Mouse (Mus musculus): ENCODE results near the gene Zfp706. TPM values are rescaled to one million over a fixed set of nuclear protein-coding genes. Genes with fewer than 3 reads are reported as not detected.
"Not testable (repeated sequence)": the region's sequence is repeated elsewhere in the genome, so short reads cannot be mapped to it uniquely, and the experiment has no call there.

Zfp706 gene
- polyA plus RNA-seq, 1 experiment = 165 TPM

DNA sequence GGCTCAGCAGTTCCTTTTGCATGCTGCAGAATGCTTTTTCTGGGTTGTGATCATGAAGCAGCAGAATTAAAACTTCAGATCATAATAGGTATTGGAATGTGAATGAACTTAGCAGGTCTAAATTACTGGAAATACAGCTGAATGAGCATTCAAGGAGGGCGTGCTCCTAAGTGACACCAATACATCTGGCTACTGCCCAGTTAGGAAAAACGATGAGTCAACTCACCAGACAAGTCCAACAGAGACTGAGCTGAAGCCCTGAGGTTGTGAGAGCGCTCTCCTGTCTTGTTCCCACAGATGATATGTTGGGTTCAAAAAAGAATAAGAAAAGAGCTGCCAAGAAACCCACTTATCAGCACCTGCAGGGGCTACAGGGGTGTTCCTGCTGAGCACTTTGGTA is 11.9 kb upstream of the Zfp706 start:
- Histone ChIP-seq H3K4me3 (ENCODE audit: insufficient read depth, low read length) (no peak overlapping the region), H3K27ac (ENCODE audit: insufficient read depth, low read length) (no peak overlapping the region), H3K4me1 (ENCODE audit: control insufficient read depth, insufficient read depth, low read length) (no peaks in the 10 kb centered on the region)
- no peak for TF ChIP-seq POLR2A (IDR thresholded peaks at IDR 0.05; ENCODE audit: low read depth, low read length)
- TF ChIP-seq CTCF (IDR thresholded peaks at IDR 0.05; ENCODE audit: borderline replicate concordance, insufficient read depth, low read length) = no peak

- Histone ChIP-seq H3K4me3 (ENCODE audit: insufficient read depth, low read length) (no peak overlapping the region), H3K27ac (ENCODE audit: insufficient read depth, low read length) (no peak overlapping the region), H3K4me1 (ENCODE audit: control insufficient read depth, insufficient read depth, low read length) (0 out of 2 replicates have a peak, but pooled peaks cover 2% of the 10 kb centered on the region)
- TF ChIP-seq POLR2A (IDR thresholded peaks at IDR 0.05; ENCODE audit: low read depth, low read length) (no peak), CTCF (IDR thresholded peaks at IDR 0.05; ENCODE audit: borderline replicate concordance, insufficient read depth, low read length) (no peak)
Measured at GRCm38 (mm10) chr15:37011897-37012296, 4.3 kb upstream of the Zfp706 start.

DNA sequence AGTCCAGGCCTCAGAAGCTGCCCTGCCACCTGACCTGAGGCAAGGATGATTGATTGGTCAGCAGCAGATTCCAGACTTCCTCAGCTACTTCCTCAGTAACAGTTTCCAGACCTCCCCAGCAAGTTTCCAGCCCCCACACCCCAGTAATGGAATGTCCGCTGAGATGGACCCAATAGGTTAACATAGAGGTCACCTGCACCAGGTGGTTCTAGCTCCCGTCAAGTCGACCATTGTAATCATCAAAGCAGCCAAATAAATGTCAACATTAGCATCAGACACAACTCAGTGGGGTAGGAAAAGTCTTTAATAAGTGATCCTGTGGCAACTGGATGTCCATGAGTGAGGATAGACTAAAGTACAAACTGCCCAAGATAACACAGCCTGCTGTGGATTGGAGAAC is 3.7 kb upstream of the Zfp706 start:
- H3K4me3 ChIP-seq (ENCODE audit: insufficient read depth, low read length) = no peak overlapping the region
- no peak for TF ChIP-seq POLR2A (IDR thresholded peaks at IDR 0.05; ENCODE audit: low read depth, low read length)
- no peak for TF ChIP-seq CTCF (IDR thresholded peaks at IDR 0.05; ENCODE audit: borderline replicate concordance, insufficient read depth, low read length)
- 0 out of 2 replicates have a peak, but pooled peaks cover 2% of the 10 kb centered on the region for H3K4me1 ChIP-seq (ENCODE audit: control insufficient read depth, insufficient read depth, low read length)
- H3K27ac ChIP-seq (ENCODE audit: insufficient read depth, low read length) = no peak overlapping the region

DNA sequence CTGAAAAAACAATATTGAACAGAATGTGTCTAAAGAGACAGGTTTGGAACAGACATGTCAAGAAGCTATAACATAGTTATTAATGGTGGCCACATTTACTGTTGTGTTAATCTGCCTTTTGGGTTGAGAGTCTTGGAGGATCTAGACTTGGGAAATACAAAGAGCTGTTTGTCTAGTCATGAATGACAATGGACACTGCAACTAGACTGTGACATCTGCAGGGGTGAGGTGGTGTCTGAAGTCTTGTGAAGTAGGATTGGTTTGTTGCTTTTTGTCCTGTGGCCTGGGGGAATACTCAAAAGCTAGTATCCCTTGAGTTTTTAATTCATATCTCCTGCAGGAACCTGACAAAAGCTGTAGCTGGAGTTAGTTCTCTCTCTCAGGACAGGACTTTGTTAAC is 973 bp upstream of the Zfp706 start:
- Histone ChIP-seq H3K4me1 (ENCODE audit: control insufficient read depth, insufficient read depth, low read length) (0 out of 2 replicates have a peak, but pooled peaks cover 4% of the 10 kb centered on the region), H3K4me3 (ENCODE audit: insufficient read depth, low read length) (no peak overlapping the region), H3K27ac (ENCODE audit: insufficient read depth, low read length) (no peak overlapping the region)
- no peak for TF ChIP-seq CTCF (IDR thresholded peaks at IDR 0.05; ENCODE audit: borderline replicate concordance, insufficient read depth, low read length)

DNA sequence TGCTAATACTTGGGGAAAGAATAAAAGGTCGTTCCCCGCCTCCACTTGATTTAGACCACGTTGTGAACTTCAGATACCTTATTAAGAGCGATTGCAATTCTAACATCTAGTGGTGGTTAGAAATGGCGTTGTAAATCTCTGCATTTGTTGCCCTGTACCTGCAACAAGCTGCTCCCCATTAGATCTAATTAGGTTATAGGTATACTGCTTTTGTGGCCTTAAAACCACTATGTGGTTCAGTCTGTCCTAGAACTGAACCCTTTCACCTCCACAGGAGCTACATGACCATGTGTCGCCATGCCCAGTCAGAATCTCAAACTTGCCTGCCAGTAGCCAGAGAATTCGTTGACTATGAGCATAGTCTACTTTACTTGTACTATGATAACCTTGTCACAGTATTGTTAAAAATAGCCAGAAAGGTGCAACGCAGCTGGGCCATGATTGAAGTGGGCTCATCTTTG is 416 bp upstream of the Zfp706 start:
- Histone ChIP-seq H3K4me3 (ENCODE audit: insufficient read depth, low read length) (peak overlapping the region; percentile 70), H3K4me1 (ENCODE audit: control insufficient read depth, insufficient read depth, low read length) (0 out of 2 replicates have a peak, but pooled peaks cover 4% of the 10 kb centered on the region), H3K27ac (ENCODE audit: insufficient read depth, low read length) (peak overlapping the region; percentile 71)
- TF ChIP-seq CTCF (IDR thresholded peaks at IDR 0.05; ENCODE audit: borderline replicate concordance, insufficient read depth, low read length) (no peak), POLR2A (IDR thresholded peaks at IDR 0.05; ENCODE audit: low read depth, low read length) (peak; percentile 34; the same call in 1 of the 2 replicates)

DNA sequence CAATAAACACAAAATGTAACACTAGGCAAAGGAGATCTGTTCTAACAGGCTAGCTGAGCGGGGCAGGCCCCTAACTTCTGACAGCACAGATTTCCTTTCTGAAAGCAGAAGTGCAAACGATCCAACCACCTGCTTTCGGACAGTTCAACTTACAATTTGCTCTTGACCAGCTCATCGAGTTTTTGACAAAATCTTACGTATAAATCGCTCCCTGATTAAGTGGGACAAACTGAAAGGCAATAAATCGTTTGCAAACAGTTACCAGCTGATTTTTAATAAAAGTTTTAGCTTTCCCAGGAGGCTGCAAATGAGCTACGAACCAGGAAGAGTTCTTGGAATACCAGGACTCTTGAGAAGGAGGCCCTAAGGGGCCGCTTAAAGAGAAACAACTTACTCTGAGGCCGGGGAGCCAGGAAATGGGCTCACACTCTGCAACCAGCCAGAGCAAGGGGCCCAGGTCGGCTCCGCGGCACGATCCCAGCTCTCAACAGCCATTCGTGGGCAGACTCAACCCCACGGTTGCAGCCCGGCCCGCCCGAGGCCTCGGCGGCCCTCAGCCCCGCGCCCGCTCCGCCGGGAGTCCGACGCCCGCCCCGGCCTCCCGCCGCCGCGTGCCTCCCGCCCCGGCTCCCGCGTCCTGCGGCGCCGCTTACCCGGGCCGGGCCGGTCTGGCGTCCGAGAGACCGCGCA is 953 bp downstream of the Zfp706 start:
- TF ChIP-seq CTCF (IDR thresholded peaks at IDR 0.05; ENCODE audit: borderline replicate concordance, insufficient read depth, low read length) (no peak), POLR2A (IDR thresholded peaks at IDR 0.05; ENCODE audit: low read depth, low read length) (no peak)
- peak overlapping the region; percentile 88 for H3K4me3 ChIP-seq (ENCODE audit: insufficient read depth, low read length)
- 0 out of 2 replicates have a peak, but pooled peaks cover 4% of the 10 kb centered on the region for H3K4me1 ChIP-seq (ENCODE audit: control insufficient read depth, insufficient read depth, low read length)
- peak overlapping the region; percentile 84 for H3K27ac ChIP-seq (ENCODE audit: insufficient read depth, low read length)

- Histone ChIP-seq H3K4me1 (ENCODE audit: control insufficient read depth, insufficient read depth, low read length) (0 out of 2 replicates have a peak, but pooled peaks cover 4% of the 10 kb centered on the region), H3K27ac (ENCODE audit: insufficient read depth, low read length) (peak overlapping the region; percentile 84), H3K4me3 (ENCODE audit: insufficient read depth, low read length) (peak overlapping the region; percentile 88)
- TF ChIP-seq POLR2A (IDR thresholded peaks at IDR 0.05; ENCODE audit: low read depth, low read length) = no peak
- no peak for TF ChIP-seq CTCF (IDR thresholded peaks at IDR 0.05; ENCODE audit: borderline replicate concordance, insufficient read depth, low read length)
Measured at GRCm38 (mm10) chr15:37005793-37006474, 1.6 kb downstream of the Zfp706 start.

DNA sequence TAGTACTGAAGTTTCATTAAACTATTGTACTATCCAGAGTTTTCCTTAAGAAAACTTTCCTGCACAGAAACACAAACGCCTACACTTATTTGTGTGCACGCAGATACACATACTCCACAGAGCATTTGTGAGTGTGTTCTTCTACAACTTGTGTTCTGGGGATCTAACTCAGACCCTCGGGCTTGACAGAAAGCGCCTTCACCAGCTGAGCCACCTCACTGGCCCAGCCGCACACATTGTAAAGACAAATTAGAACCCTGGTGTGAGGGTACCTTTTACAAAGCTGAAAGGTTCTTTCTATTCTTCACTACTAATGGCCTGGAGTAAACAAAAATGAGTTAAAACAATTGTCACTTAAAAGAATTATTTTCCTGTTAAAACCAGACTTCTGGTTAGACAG is 2.7 kb downstream of the Zfp706 start:
- no peak for TF ChIP-seq POLR2A (IDR thresholded peaks at IDR 0.05; ENCODE audit: low read depth, low read length)
- TF ChIP-seq CTCF (IDR thresholded peaks at IDR 0.05; ENCODE audit: borderline replicate concordance, insufficient read depth, low read length) = no peak
- H3K4me3 ChIP-seq (ENCODE audit: insufficient read depth, low read length) = no peak overlapping the region
- H3K4me1 ChIP-seq (ENCODE audit: control insufficient read depth, insufficient read depth, low read length) = 0 out of 2 replicates have a peak, but pooled peaks cover 4% of the 10 kb centered on the region
- no peak overlapping the region for H3K27ac ChIP-seq (ENCODE audit: insufficient read depth, low read length)

GRCm38 (mm10) chr15:37002276-37002675 is 5.3 kb downstream of the Zfp706 start:
- Histone ChIP-seq H3K4me3 (ENCODE audit: insufficient read depth, low read length) (no peak overlapping the region), H3K4me1 (ENCODE audit: control insufficient read depth, insufficient read depth, low read length) (0 out of 2 replicates have a peak, but pooled peaks cover 2% of the 10 kb centered on the region), H3K27ac (ENCODE audit: insufficient read depth, low read length) (no peak overlapping the region)
- TF ChIP-seq POLR2A (IDR thresholded peaks at IDR 0.05; ENCODE audit: low read depth, low read length) = no peak
- no peak for TF ChIP-seq CTCF (IDR thresholded peaks at IDR 0.05; ENCODE audit: borderline replicate concordance, insufficient read depth, low read length)

GRCm38 (mm10) chr15:36999602-37000001 is 8.0 kb downstream of the Zfp706 start:
- not testable (repeated sequence) for H3K4me1 ChIP-seq (ENCODE audit: control insufficient read depth, insufficient read depth, low read length); H3K27ac ChIP-seq (ENCODE audit: insufficient read depth, low read length); H3K4me3 ChIP-seq (ENCODE audit: insufficient read depth, low read length)

Data from embryonic fibroblast, embryonic 13.5 days (primary cell).